ENCODE assay signal across 8 mouse cellular contexts in genomic region chr7:100942789-100943615, GRCm38 (mm10). TPM values are rescaled to one million over a fixed set of nuclear protein-coding genes. Genes with fewer than 3 reads are reported as not detected.
A peak's percentile ranks its signal among the peaks of the same experiment; 100 is the strongest.
DNase-seq lines count a peak whose midpoint lies in the region; ATAC-seq and TF ChIP-seq lines count a peak whose summit lies in the region.

No protein-coding gene starts in this region.

- peak; percentile 60 for ATAC-seq in embryonic facial prominence, embryonic 14.5 days (ENCODE audit: low read depth)

- WGBS in bone marrow, adult 2 months, result 52% methylated on average over 12 of the region's 12 CpGs
- 27% methylated on average over 11 of the region's 12 CpGs for WGBS in embryonic facial prominence, embryonic 14.5 days

- no peak overlapping the region for H3K4me2 ChIP-seq in embryonic facial prominence, embryonic 14.5 days (ENCODE audit: low read depth, low read length)

- H3K4me3 ChIP-seq in bone marrow, adult 2 months (replicated peaks; ENCODE audit: control insufficient read depth, low read depth, low read length), result no peak overlapping the region
- H3K4me3 ChIP-seq in embryonic facial prominence, embryonic 14.5 days (ENCODE audit: low read depth, low read length), result no peak overlapping the region

- peak; percentile 68 for TF ChIP-seq CTCF in bone marrow, adult 2 months (IDR thresholded peaks at IDR 0.05; ENCODE audit: control insufficient read depth, insufficient read depth, low read length)

- TF ChIP-seq POLR2A in bone marrow, adult 2 months (IDR thresholded peaks at IDR 0.05; ENCODE audit: borderline replicate concordance, control insufficient read depth, low read depth, low read length), result no peak

- H3K4me1 ChIP-seq in bone marrow, adult 2 months (ENCODE audit: control insufficient read depth, insufficient read depth, low read length), result peaks cover 3% of the 10 kb centered on the region
- peaks cover 14% of the 10 kb centered on the region for H3K4me1 ChIP-seq in embryonic facial prominence, embryonic 14.5 days (ENCODE audit: control insufficient read depth, insufficient read depth, low read length)

- no peaks in the 10 kb centered on the region for H3K27me3 ChIP-seq in embryonic facial prominence, embryonic 14.5 days (replicated peaks; ENCODE audit: control insufficient read depth, insufficient read depth, low read length)

- H3K36me3 ChIP-seq in embryonic facial prominence, embryonic 14.5 days (ENCODE audit: control insufficient read depth, insufficient read depth, low read length), result no peaks in the 10 kb centered on the region

- H3K27ac ChIP-seq in bone marrow, adult 2 months (ENCODE audit: control insufficient read depth, insufficient read depth, low read depth, low read length, poor library complexity), result peak overlapping the region; percentile 55; the same call in 1 of the 2 replicates
- no peak overlapping the region for H3K27ac ChIP-seq in embryonic facial prominence, embryonic 14.5 days (replicated peaks; ENCODE audit: low read depth, low read length)

- no peaks in the 10 kb centered on the region for H3K9me3 ChIP-seq in embryonic facial prominence, embryonic 14.5 days (ENCODE audit: control insufficient read depth, low read length)

- 0 out of 2 replicates have a peak overlapping the region, but pooled peaks have one; percentile 5 for H3K9ac ChIP-seq in embryonic facial prominence, embryonic 14.5 days (ENCODE audit: low read depth, low read length)

- peak; percentile 70 for DNase-seq in gastrocnemius, adult 18-20 months (ENCODE audit: low spot score)
- no peak for DNase-seq in gastrocnemius, postnatal 25 days
- peak; percentile 74 for DNase-seq in embryonic facial prominence, embryonic 14.5 days (ENCODE audit: low spot score)
- peak; percentile 81 for DNase-seq in heart, postnatal 4 days
- DNase-seq in layer of hippocampus, adult 9-11 months, result peak; percentile 85
- DNase-seq in lung, postnatal 4 days, result peak; percentile 69 to 81
- DNase-seq in right cerebral cortex, postnatal 36 days (ENCODE audit: low spot score in 2 of 2), result peak; percentile 58 to 67

RNA-seq across cellular contexts. Expression of gene Arhgef17, which starts 11.1 kb away (rescaled TPM):
- total RNA-seq in gastrocnemius, adult 18-20 months (2021), result 10 to 100 TPM; 32.1 to 35.5 TPM
- 10 to 100 TPM; 16.4 to 20.8 TPM for total RNA-seq in gastrocnemius, postnatal 25 days (2021)
- 2.6 and 8.9 TPM in 2 replicates for polyA plus RNA-seq in bone marrow, adult 2 months (2011; ENCODE audit: insufficient read depth, insufficient read length, low replicate concordance, missing spikeins)
- 16.3 and 16.8 TPM in 2 replicates for polyA plus RNA-seq in embryonic facial prominence, embryonic 14.5 days (2014; fragmentation: Nextera tagmentation; extraction: Ambion mirVana)
- 10 to 100 TPM; 37.0 to 38.4 TPM for total RNA-seq in heart, postnatal 4 days (2021)

RNA-seq across cellular contexts. Expression of gene P2ry6, which starts 31.4 kb away (rescaled TPM):
- total RNA-seq in gastrocnemius, adult 18-20 months (2021), result under 1 TPM; 0.59 to 0.90 TPM
- total RNA-seq in gastrocnemius, postnatal 25 days (2021), result 1 to 10 TPM; 1.4 to 1.9 TPM
- 1.3 TPM in 2 replicates for polyA plus RNA-seq in bone marrow, adult 2 months (2011; ENCODE audit: insufficient read depth, insufficient read length, low replicate concordance, missing spikeins)
- polyA plus RNA-seq in embryonic facial prominence, embryonic 14.5 days (2014; fragmentation: Nextera tagmentation; extraction: Ambion mirVana), result 6.9 and 7.3 TPM in 2 replicates
- 1 to 10 TPM; 2.5 to 2.6 TPM for total RNA-seq in heart, postnatal 4 days (2021)
